In the genomic region with DNA sequence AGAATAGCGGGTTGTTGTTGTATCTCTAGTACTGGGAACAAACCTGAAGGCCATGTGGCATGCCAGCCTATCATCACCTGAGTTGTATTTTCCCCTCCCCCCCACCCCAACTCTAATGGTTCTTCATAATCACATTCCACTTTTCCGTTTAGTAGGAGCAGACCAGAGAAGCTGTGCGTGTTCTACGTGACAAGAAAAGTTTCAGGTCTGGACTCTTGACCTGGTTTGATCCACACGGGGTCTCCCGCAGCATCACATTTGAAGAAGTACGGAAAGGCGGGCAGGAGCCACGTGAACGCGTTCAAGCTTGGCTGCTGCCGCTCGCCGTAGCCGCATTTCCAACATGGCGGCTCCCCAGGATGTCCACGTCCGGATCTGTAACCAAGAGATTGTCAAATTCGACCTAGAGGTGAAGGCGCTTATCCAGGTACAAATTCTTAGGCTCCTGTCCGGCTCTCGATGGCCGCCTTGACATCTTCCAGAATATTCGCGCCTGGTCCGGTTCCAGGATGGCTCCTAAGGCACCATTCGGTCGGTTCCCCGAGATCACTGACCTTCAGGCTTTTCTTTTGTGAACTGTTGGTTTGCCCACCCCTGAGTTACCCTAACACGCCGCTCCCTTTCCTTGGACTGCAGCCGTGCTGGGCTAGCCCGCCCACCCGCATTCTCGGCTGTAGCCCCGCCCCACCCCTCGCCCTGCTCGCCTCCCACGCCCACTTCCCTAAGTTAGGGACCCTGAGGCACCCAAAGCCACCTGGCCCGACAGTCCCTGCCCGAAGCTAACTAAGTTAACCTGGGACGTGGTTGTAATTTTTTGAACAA, we compare ENCODE assay signal across 8 mouse cellular contexts. TPM values are rescaled to one million over a fixed set of nuclear protein-coding genes. Genes with fewer than 3 reads are reported as not detected.
DNase-seq lines count a peak whose midpoint lies in the region; ATAC-seq and TF ChIP-seq lines count a peak whose summit lies in the region.

Bnip1 (plus strand) TSS at position 317 of the 822 bp plus-strand sequence.

- H3K9me3 ChIP-seq in erythroblast, embryonic 14.5 days (ENCODE audit: control insufficient read depth, low read length): no peaks in the 10 kb centered on the region
- H3K9me3 ChIP-seq in heart, embryonic 13.5 days: no peaks in the 10 kb centered on the region
- no peaks in the 10 kb centered on the region for H3K9me3 ChIP-seq in liver, embryonic 12.5 days (replicated peaks)
- no peaks in the 10 kb centered on the region for H3K9me3 ChIP-seq in stomach, embryonic 15.5 days

- H3K27ac ChIP-seq in bone marrow macrophage, adult 2 months (ENCODE audit: insufficient read depth, low read depth, low read length): peak within 1 kb of the TSS; percentile 80
- peak within 1 kb of the TSS; percentile 92 for H3K27ac ChIP-seq in heart, embryonic 13.5 days (replicated peaks)
- H3K27ac ChIP-seq in liver, embryonic 12.5 days: peak within 1 kb of the TSS; percentile 88
- peak within 1 kb of the TSS; percentile 97 for H3K27ac ChIP-seq in stomach, embryonic 15.5 days

- under 1% methylated on average over 42 of the region's 42 CpGs for WGBS in heart, embryonic 13.5 days
- WGBS in liver, embryonic 12.5 days (ENCODE audit: insufficient replicate concordance): under 1% methylated on average over 42 of the region's 42 CpGs
- under 1% methylated on average over 42 of the region's 42 CpGs for WGBS in stomach, embryonic 15.5 days

- TF ChIP-seq CTCF in C2C12 (IDR thresholded peaks at IDR 0.05; ENCODE audit: control insufficient read depth, insufficient read depth, insufficient read length): no peak
- TF ChIP-seq CTCF in bone marrow macrophage, adult 2 months (IDR thresholded peaks at IDR 0.05; ENCODE audit: low read depth, low read length): no peak

- no peak for TF ChIP-seq POLR2A in bone marrow macrophage, adult 2 months (IDR thresholded peaks at IDR 0.05; ENCODE audit: borderline replicate concordance, low read depth, low read length)

- ATAC-seq in heart, embryonic 13.5 days (ENCODE audit: extremely low read depth, insufficient number of reproducible peaks, low FRiP score, low TSS enrichment): peak; percentile 51; the same call in 1 of the 2 replicates
- peak; percentile 78 for ATAC-seq in liver, embryonic 12.5 days
- peak; percentile 77 for ATAC-seq in stomach, embryonic 15.5 days (ENCODE audit: insufficient read depth, low FRiP score, low read depth)

- H3K27me3 ChIP-seq in C2C12 (ENCODE audit: control insufficient read depth, insufficient read depth, insufficient read length): no peaks in the 10 kb centered on the region
- H3K27me3 ChIP-seq in erythroblast, embryonic 14.5 days (ENCODE audit: control insufficient read depth): no peaks in the 10 kb centered on the region
- H3K27me3 ChIP-seq in heart, embryonic 13.5 days (replicated peaks): no peaks in the 10 kb centered on the region
- no peaks in the 10 kb centered on the region for H3K27me3 ChIP-seq in liver, embryonic 12.5 days (replicated peaks)
- H3K27me3 ChIP-seq in stomach, embryonic 15.5 days (replicated peaks): no peaks in the 10 kb centered on the region

- peaks cover 14% of the 10 kb centered on the region for H3K4me1 ChIP-seq in bone marrow macrophage, adult 2 months (ENCODE audit: control insufficient read depth, insufficient read depth, low read length)
- H3K4me1 ChIP-seq in erythroblast, embryonic 14.5 days (ENCODE audit: control insufficient read depth): peaks cover 80% of the 10 kb centered on the region
- peaks cover 22% of the 10 kb centered on the region for H3K4me1 ChIP-seq in heart, embryonic 13.5 days
- peaks cover 59% of the 10 kb centered on the region for H3K4me1 ChIP-seq in liver, embryonic 12.5 days
- H3K4me1 ChIP-seq in stomach, embryonic 15.5 days: peaks cover 7% of the 10 kb centered on the region

- peak within 1 kb of the TSS; percentile 70 for H3ac ChIP-seq in C2C12 (ENCODE audit: control insufficient read depth, insufficient read length, low read depth)

- H3K36me3 ChIP-seq in C2C12 (ENCODE audit: control insufficient read depth, insufficient read depth): peaks cover 9% of the 10 kb centered on the region
- H3K36me3 ChIP-seq in erythroblast, embryonic 14.5 days (ENCODE audit: control insufficient read depth): peaks cover 34% of the 10 kb centered on the region
- H3K36me3 ChIP-seq in heart, embryonic 13.5 days: peaks cover 27% of the 10 kb centered on the region
- H3K36me3 ChIP-seq in liver, embryonic 12.5 days: peaks cover 26% of the 10 kb centered on the region
- 0 out of 2 replicates have a peak, but pooled peaks cover 7% of the 10 kb centered on the region for H3K36me3 ChIP-seq in stomach, embryonic 15.5 days

- peak; percentile 89 for DNase-seq in kidney, postnatal 10 days
- DNase-seq in natural killer cell, adult 2 months (ENCODE audit: low spot score in 2 of 2): peak; percentile 57 to 71

- peak within 1 kb of the TSS; percentile 86 for H3K9ac ChIP-seq in heart, embryonic 13.5 days
- H3K9ac ChIP-seq in liver, embryonic 12.5 days: peak within 1 kb of the TSS; percentile 81
- peak within 1 kb of the TSS; percentile 74 for H3K9ac ChIP-seq in stomach, embryonic 15.5 days

- no peaks in the 10 kb centered on the region for H3K79me2 ChIP-seq in C2C12 (ENCODE audit: control insufficient read depth, insufficient read depth)

- peak within 1 kb of the TSS; percentile 89 for H3K4me2 ChIP-seq in heart, embryonic 13.5 days
- H3K4me2 ChIP-seq in liver, embryonic 12.5 days: peak within 1 kb of the TSS; percentile 87
- H3K4me2 ChIP-seq in stomach, embryonic 15.5 days: peak within 1 kb of the TSS; percentile 69

- H3K4me3 ChIP-seq in C2C12 (ENCODE audit: insufficient read depth, poor library complexity, severe bottlenecking): peak within 1 kb of the TSS; percentile 83
- H3K4me3 ChIP-seq in bone marrow macrophage, adult 2 months (ENCODE audit: insufficient read depth, low read length): peak within 1 kb of the TSS; percentile 97
- peak within 1 kb of the TSS; percentile 76 for H3K4me3 ChIP-seq in erythroblast, embryonic 14.5 days (replicated peaks)
- peak within 1 kb of the TSS; percentile 68 for H3K4me3 ChIP-seq in heart, embryonic 13.5 days
- H3K4me3 ChIP-seq in liver, embryonic 12.5 days: peak within 1 kb of the TSS; percentile 71
- peak within 1 kb of the TSS; percentile 70 for H3K4me3 ChIP-seq in stomach, embryonic 15.5 days (replicated peaks)

- H3K79me3 ChIP-seq in C2C12 (ENCODE audit: low read depth): no peaks in the 10 kb centered on the region

TF ChIP-seq in C2C12, 6 proteins besides CTCF, POLR2A, EP300 and RAD21:
- TF ChIP-seq USF1 (IDR thresholded peaks at IDR 0.05; ENCODE audit: low read depth) (peak; percentile 25), MAX (IDR thresholded peaks at IDR 0.05) (peak; percentile 92), FOSL1 (IDR thresholded peaks at IDR 0.05; ENCODE audit: insufficient read depth, low read length, poor library complexity, severe bottlenecking) (no peak)
TF ChIP-seq in C2C12: peak in this region for 2.

RNA-seq across cellular contexts. Expression of gene Bnip1, which starts in this region (rescaled TPM):
- 27.8 TPM for polyA plus RNA-seq in C2C12 (2012; fragmentation: generic; extraction: Trizol)
- 25.0 and 25.5 TPM in 2 replicates for polyA plus RNA-seq in bone marrow macrophage, adult 2 months (2012; ENCODE audit: insufficient read depth, insufficient read length, missing spikeins)
- 2.4 and 2.9 TPM in 2 replicates for polyA plus RNA-seq in erythroblast, embryonic 14.5 days (2012)
- 56.6 and 60.5 TPM in 2 replicates for polyA plus RNA-seq in heart, embryonic 13.5 days (2015; fragmentation: Nextera tagmentation; extraction: Ambion mirVana)
- 28.3 and 31.0 TPM in 2 replicates for polyA plus RNA-seq in liver, embryonic 12.5 days (2016; fragmentation: Nextera tagmentation; extraction: Ambion mirVana)
- polyA plus RNA-seq in stomach, embryonic 15.5 days (2015; fragmentation: Nextera tagmentation; extraction: Ambion mirVana): 42.9 and 45.5 TPM in 2 replicates

Comparison
In these comparisons a context has a peak if more than half of its experiments do, and no peak if none do; other contexts are left out.
1. Peak in every context shown above with its lines: DNase-seq, ATAC-seq, H3K4me3 ChIP-seq and H3K27ac ChIP-seq.